12 mouse cellular contexts compared by ENCODE assay signal in genomic region chr6:30053116-30053515, GRCm38 (mm10). TPM values are rescaled to one million over a fixed set of nuclear protein-coding genes. Genes with fewer than 3 reads are reported as not detected.
DNase-seq lines count a peak whose midpoint lies in the region; ATAC-seq and TF ChIP-seq lines count a peak whose summit lies in the region.
"Had no signal": no experiment of that assay in that cellular context is flagged by ENCODE, and none has a peak within 500 bp of the region (broad histone marks: within the 10 kb centered on the region; RNA-seq: fewer than 3 reads in every experiment).

No protein-coding gene starts in this region.

- no peaks in the 10 kb centered on the region for H3K9me3 ChIP-seq in hindbrain, embryonic 14.5 days (ENCODE audit: control insufficient read depth, low read length)
- H3K9me3 ChIP-seq in hindbrain, embryonic 10.5 days: no peaks in the 10 kb centered on the region
- H3K9me3 ChIP-seq in stomach, postnatal 0 days (ENCODE audit: control insufficient read depth, low read length): no peaks in the 10 kb centered on the region
- H3K9me3 ChIP-seq: forebrain, embryonic 12.5 days; midbrain, embryonic 15.5 days had no signal

- 93% methylated on average over 1 of the region's 1 CpGs for WGBS in hindbrain, embryonic 14.5 days
- 93% methylated on average over 1 of the region's 1 CpGs for WGBS in hindbrain, embryonic 10.5 days
- WGBS in spleen, adult 2 months: 20% methylated on average over 1 of the region's 1 CpGs
- 36% methylated on average over 1 of the region's 1 CpGs for WGBS in stomach, postnatal 0 days

- TF ChIP-seq POLR2A in spleen, adult 2 months (IDR thresholded peaks at IDR 0.05; ENCODE audit: low read depth, low read length): no peak

- H3K27ac ChIP-seq in hindbrain, embryonic 14.5 days: peak overlapping the region; percentile 12; the same call in 1 of the 2 replicates
- no peak overlapping the region for H3K27ac ChIP-seq in hindbrain, embryonic 10.5 days
- 0 out of 2 replicates have a peak overlapping the region, but pooled peaks have one; percentile 34 for H3K27ac ChIP-seq in spleen, adult 2 months (ENCODE audit: insufficient read depth, low read length)
- H3K27ac ChIP-seq in stomach, postnatal 0 days (replicated peaks): no peak overlapping the region
- H3K27ac ChIP-seq: forebrain, embryonic 12.5 days; liver, embryonic 14.5 days; midbrain, embryonic 15.5 days had no signal

- no peak for TF ChIP-seq CTCF in spleen, adult 2 months (IDR thresholded peaks at IDR 0.05; ENCODE audit: extremely low read depth, insufficient read depth, insufficient read length, insufficient replicate concordance)
- TF ChIP-seq CTCF in stomach, postnatal 0 days (IDR thresholded peaks at IDR 0.05; ENCODE audit: low read depth): no peak

- no peak for TF ChIP-seq EP300 in stomach, postnatal 0 days (optimal IDR thresholded peaks at IDR 0.05)

- peaks cover 27% of the 10 kb centered on the region for H3K4me1 ChIP-seq in hindbrain, embryonic 14.5 days (replicated peaks; ENCODE audit: control insufficient read depth, insufficient read depth, low read length)
- peaks cover 21% of the 10 kb centered on the region for H3K4me1 ChIP-seq in hindbrain, embryonic 10.5 days (replicated peaks)
- H3K4me1 ChIP-seq in spleen, adult 2 months (ENCODE audit: control insufficient read depth, insufficient read depth, insufficient read length): peaks cover 10% of the 10 kb centered on the region
- no peaks in the 10 kb centered on the region for H3K4me1 ChIP-seq in stomach, postnatal 0 days (replicated peaks; ENCODE audit: control insufficient read depth, insufficient read depth)

- H3K4me2 ChIP-seq in hindbrain, embryonic 14.5 days (replicated peaks): no peak overlapping the region
- H3K4me2 ChIP-seq in stomach, postnatal 0 days (replicated peaks; ENCODE audit: low read depth): no peak overlapping the region
- H3K4me2 ChIP-seq: forebrain, embryonic 12.5 days; midbrain, embryonic 15.5 days had no signal

- no peaks in the 10 kb centered on the region for H3K27me3 ChIP-seq in hindbrain, embryonic 14.5 days (ENCODE audit: control insufficient read depth, insufficient read depth, low read length)
- H3K27me3 ChIP-seq in hindbrain, embryonic 10.5 days (ENCODE audit: insufficient read depth, poor library complexity, severe bottlenecking): no peaks in the 10 kb centered on the region
- H3K27me3 ChIP-seq in spleen, adult 2 months (ENCODE audit: control insufficient read depth, insufficient read depth, low read length): no peaks in the 10 kb centered on the region
- H3K27me3 ChIP-seq in stomach, postnatal 0 days (ENCODE audit: control insufficient read depth, insufficient read depth, low read length): no peaks in the 10 kb centered on the region
- H3K27me3 ChIP-seq: forebrain, embryonic 12.5 days; midbrain, embryonic 15.5 days had no signal

- no peak for ATAC-seq in hindbrain, embryonic 14.5 days (ENCODE audit: low FRiP score)
- ATAC-seq in granulocyte monocyte progenitor cell, adult 5-6 weeks (replicated peaks; ENCODE audit: poor library complexity, severe bottlenecking): peak; percentile 80
- no peak for ATAC-seq in stomach, postnatal 0 days (ENCODE audit: low FRiP score, low TSS enrichment)
- ATAC-seq: intestine, postnatal 0 days; midbrain, embryonic 15.5 days had no signal

- peaks cover 6% of the 10 kb centered on the region; the same call in 1 of the 2 replicates for H3K36me3 ChIP-seq in hindbrain, embryonic 14.5 days (replicated peaks; ENCODE audit: control insufficient read depth, insufficient read depth)
- peaks cover 42% of the 10 kb centered on the region for H3K36me3 ChIP-seq in hindbrain, embryonic 10.5 days
- no peaks in the 10 kb centered on the region for H3K36me3 ChIP-seq in spleen, adult 2 months (ENCODE audit: control insufficient read depth, insufficient read depth, low read length)
- no peaks in the 10 kb centered on the region for H3K36me3 ChIP-seq in stomach, postnatal 0 days (ENCODE audit: control insufficient read depth, insufficient read depth, low read length)
- H3K36me3 ChIP-seq: forebrain, embryonic 12.5 days had no signal

- H3K4me3 ChIP-seq in hindbrain, embryonic 14.5 days (replicated peaks; ENCODE audit: low read length): no peak overlapping the region
- H3K4me3 ChIP-seq in hindbrain, embryonic 10.5 days: no peak overlapping the region
- H3K4me3 ChIP-seq in spleen, adult 2 months (ENCODE audit: extremely low read depth, insufficient read depth, insufficient read length): no peak overlapping the region
- H3K4me3 ChIP-seq in stomach, postnatal 0 days (ENCODE audit: low read depth, low read length): no peak overlapping the region
- H3K4me3 ChIP-seq: forebrain, embryonic 12.5 days; midbrain, embryonic 15.5 days had no signal

- DNase-seq in hindbrain, embryonic 14.5 days (ENCODE audit: low spot score): no peak
- DNase-seq in hindbrain, embryonic 10.5 days (ENCODE audit: low spot score): no peak
- DNase-seq in spleen, adult 2 months (ENCODE audit: low read depth in 1 of 2, low spot score in 2 of 2): no peak
- DNase-seq in spleen, postnatal 4 days (ENCODE audit: low spot score in 2 of 2): no peak
- no peak for DNase-seq in stomach, postnatal 0 days (ENCODE audit: low spot score)
- DNase-seq in kidney, postnatal 14 days: no peak
- DNase-seq in retina, postnatal 1 day: no peak

- H3K9ac ChIP-seq in hindbrain, embryonic 14.5 days: no peak overlapping the region
- H3K9ac ChIP-seq in stomach, postnatal 0 days (ENCODE audit: low read length): 0 out of 2 replicates have a peak overlapping the region, but pooled peaks have one; percentile 35
- H3K9ac ChIP-seq: forebrain, embryonic 12.5 days; liver, embryonic 14.5 days; midbrain, embryonic 15.5 days had no signal

RNA-seq across cellular contexts. Expression of gene Nrf1, which starts 5.3 kb away (rescaled TPM):
- 33.2 and 34.4 TPM in 2 replicates for polyA plus RNA-seq in hindbrain, embryonic 14.5 days (2014; fragmentation: Nextera tagmentation; extraction: Ambion mirVana)
- 80.6 and 86.4 TPM in 2 replicates for polyA plus RNA-seq in hindbrain, embryonic 10.5 days (2016; fragmentation: Nextera tagmentation; extraction: Ambion mirVana)
- 29.1 and 32.9 TPM in 2 replicates for polyA plus RNA-seq in spleen, adult 2 months (2012; rRNA removed)
- 44.7 and 45.4 TPM in 2 replicates for total RNA-seq in granulocyte monocyte progenitor cell, adult 5-6 weeks (2014; fragmentation: Nextera tagmentation)
- 47.8 and 49.0 TPM in 2 replicates for total RNA-seq in granulocyte monocyte progenitor cell, adult 5-6 weeks (2017)
- 15.1 and 16.7 TPM in 2 replicates for polyA plus RNA-seq in stomach, postnatal 0 days (2015; fragmentation: Nextera tagmentation; extraction: Ambion mirVana)

Comparison
In these comparisons a context has a peak if more than half of its experiments do, and no peak if none do; other contexts are left out.
1. H3K27ac ChIP-seq: peak in hindbrain, embryonic 14.5 days (single experiment) and spleen, adult 2 months (single experiment); none in hindbrain, embryonic 10.5 days (single experiment) and stomach, postnatal 0 days (single experiment).